Mouse (Mus musculus) urinary bladder, adult 18-20 months (tissue): ENCODE results near the gene Ctrl.

Source experiments
- DNase-seq, 2 experiments: peaks; one replicate each; pipeline ENCODE4 v3.0.0; 2022; ENCODE audit warnings: low spot score in 2 of 2, mixed read lengths in 2 of 2

The Ctrl gene

GRCm38 (mm10) chr8:105938306-105938669 lies 4.6 kb upstream of the Ctrl start, which contains the start of gene Psmb10:
Psmb10 (minus strand) TSS chr8:105938444.
- no peak for DNase-seq

- peak in 1 of 2 experiments; percentile 57 for DNase-seq
Observed at GRCm38 (mm10) chr8:105937496-105938305, 4.0 kb upstream of the Ctrl start.

DNA sequence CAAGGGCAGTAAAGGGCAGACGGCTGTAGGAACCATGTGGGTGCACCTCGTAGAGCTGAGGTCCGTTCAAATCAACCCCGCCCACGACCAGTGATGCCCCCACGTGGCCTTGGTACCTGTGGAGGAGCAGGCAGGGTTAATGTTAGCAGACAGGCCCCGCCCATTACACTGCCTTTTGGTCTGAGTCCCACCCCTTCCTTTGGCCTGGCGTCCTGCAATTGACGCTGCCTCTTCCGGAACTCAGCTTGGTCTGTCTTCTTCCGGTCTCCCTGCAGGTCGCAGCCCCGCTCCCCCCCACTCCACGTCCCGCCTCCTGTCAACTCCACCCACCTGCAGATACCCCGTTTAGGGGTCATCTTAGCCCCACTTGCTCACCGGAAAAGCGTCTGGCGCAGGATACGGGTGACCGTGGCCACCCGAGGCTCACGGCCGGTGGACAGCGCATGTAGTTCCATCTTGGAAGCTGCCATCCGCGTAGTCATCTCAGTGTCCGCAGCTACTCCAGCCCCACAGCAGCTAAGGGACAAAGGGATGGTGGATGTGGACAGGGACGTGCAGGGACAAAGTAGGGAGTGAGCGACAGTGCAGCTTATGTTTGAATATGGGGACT lies 3.3 kb upstream of the Ctrl start:
- peak; percentile 81 to 85 for DNase-seq

DNA sequence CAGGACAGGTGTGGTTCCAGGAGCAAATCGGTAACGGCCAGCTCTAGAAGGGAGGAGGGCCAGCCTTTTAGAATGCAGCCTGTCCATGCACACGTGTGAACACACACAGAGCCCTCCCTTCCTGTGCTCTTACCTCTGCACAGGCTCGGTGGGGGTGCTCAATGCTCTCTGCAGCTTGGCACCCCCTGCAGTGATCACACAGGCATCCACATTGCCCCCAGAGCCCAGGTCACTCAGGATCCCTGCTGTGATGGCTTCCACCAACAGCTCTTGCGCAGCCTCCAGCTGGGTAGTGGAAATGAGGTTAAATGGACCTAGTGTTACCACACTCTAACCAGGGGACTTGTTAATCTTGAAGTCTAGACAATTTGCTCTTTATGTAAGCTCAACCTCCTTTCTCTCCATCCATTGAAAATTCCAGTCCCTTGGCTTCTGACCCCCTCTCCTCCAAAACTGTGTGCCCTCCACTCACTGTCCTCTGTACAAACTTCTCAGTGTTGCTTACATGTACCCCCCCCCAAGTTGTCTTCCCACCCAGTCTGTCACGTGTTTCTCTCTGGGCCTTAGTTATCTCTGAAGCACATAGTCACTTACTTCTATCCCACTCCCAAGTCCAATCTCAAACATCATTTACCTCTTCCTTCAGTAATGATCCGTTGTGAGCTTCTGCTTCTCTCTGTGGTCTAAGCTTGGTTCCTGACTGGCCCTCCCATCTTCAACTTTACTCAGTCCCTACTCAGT lies 2.4 kb upstream of the Ctrl start:
- DNase-seq: no peak

- DNase-seq: no peak
Observed at GRCm38 (mm10) chr8:105935105-105935504, 1.4 kb upstream of the Ctrl start.

DNA sequence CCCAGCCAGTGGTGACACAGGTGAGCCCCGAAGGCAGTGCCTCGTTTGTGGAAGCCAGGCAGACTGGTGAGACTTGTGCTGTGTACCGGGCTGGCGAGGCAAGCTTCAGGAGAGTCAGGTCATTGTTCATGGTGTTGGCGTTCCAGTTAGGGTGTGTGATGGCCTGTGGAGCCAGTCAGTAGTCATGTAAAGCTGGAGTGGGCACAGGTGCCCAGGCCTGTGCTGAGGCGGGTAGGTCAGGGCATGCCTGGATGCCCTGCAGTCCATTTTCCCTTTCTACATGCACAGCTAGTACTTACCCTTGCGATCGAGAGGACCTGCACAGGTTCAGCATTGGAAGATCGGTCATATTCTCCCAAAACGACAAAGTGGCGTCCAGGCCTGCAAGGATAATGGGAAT lies 1.1 kb downstream of the Ctrl start:
- no peak for DNase-seq

- no peak for DNase-seq
Observed at GRCm38 (mm10) chr8:105931271-105931670, 2.4 kb downstream of the Ctrl start.

DNA sequence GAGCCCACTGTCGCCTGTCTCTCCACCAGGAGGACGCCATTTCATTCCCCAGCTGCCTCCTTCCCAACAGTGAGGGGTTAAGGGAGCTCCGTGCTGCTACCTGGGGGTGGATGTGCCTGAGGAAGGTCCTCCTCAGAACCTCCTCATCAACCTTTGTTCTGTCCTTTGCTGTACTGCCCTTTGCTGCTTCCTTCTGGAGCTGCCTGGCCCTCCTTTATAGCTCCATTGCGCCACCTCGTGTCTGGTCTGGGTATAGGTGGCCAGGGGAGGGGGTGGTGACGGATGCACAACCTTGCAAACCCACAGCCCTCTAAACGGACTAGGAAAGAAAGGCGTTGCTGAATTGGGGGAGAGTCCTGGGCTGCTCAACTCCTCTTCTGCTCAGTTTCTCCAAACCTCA lies 3.1 kb downstream of the Ctrl start:
- DNase-seq: peak; percentile 55 to 80

DNA sequence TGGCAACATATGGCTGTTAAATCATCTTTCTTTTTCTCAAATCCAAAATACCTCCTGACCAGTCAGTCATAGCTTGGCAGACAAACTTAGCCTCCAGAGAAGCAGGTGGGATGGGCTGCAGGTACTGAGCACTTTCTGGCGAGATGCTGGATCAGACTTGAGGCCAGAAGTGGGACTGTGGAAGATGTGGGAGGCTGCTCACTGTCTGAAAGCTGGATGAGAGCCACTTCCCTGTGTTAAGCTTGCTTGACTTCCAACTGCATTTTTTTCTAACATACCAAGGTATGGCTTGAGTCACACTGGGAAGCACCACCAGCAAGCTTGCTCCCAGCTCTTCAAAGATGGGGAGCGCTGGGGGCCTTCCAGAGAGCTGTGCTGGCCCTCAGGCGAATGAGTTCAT lies 8.5 kb downstream of the Ctrl start:
- DNase-seq: no peak

- no peak for DNase-seq
Observed at GRCm38 (mm10) chr8:105919390-105919789, 14.3 kb downstream of the Ctrl start.

DNA sequence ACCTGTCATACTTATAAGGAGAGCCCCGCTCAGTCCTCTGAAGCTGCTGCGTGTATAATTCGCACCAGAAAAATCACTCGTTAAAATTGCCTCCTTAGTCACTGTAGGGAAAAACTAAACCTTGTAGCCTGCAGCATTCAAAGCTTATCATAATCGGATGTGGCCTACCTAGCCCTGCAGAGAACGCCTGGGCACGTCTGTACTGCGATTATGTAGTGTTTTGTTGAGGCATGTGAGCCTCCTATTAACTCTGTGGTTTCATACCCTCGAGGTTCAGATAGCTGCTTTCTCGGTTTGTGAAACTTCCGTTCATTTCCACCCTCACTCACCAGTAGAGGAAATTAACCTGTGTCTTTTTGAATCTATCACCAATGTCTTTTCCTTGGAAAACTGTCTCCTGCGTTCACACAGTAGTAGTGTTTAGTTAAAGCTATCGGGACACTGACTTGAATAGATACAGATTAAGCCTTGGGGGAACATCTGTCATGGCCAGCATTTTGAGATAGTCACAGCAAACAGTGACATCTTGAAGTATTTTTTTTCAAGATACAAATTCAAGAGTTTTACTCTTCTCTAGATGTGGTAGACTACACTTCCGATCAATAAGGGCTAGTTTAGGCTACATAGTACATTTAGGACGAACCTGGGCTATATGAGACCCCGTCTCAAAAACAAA lies 32.6 kb downstream of the Ctrl start:
- peak in 1 of 2 experiments; percentile 18 for DNase-seq

- DNase-seq: peak; percentile 87 to 92
Observed at GRCm38 (mm10) chr8:105900180-105900940, 33.3 kb downstream of the Ctrl start, which contains the start of gene Pskh1. Pskh1 (plus strand) TSS chr8:105900441.

- no peak for DNase-seq
Observed at GRCm38 (mm10) chr8:105897801-105898480, 35.7 kb downstream of the Ctrl start.

- DNase-seq: peak; percentile 26 to 35
Observed at GRCm38 (mm10) chr8:105893339-105893738, 40.3 kb downstream of the Ctrl start, which contains the start of gene Nrn1l. Nrn1l (plus strand) TSS chr8:105893567.

- peak in 1 of 2 experiments; percentile 18 for DNase-seq
Observed at GRCm38 (mm10) chr8:105892432-105892831, 41.2 kb downstream of the Ctrl start.

DNA sequence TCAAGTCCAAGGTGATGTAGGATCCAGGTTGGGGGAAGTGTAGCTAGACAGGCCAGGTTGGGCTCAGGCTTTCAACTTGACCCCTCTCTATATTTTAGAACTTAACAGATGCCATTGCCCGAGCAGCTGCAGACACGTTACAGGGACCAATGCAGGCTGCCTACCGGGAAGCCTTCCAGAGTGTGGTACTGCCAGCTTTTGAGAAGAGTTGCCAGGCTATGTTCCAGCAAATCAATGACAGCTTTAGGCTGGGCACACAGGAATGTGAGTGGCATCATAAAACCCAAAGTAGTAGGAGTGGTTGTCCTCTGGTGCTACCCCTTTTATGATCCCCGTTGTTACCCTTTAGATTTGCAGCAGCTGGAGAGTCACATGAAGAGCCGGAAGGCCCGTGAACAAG lies 42.8 kb downstream of the Ctrl start:
- DNase-seq: no peak

- DNase-seq: no peak
Observed at GRCm38 (mm10) chr8:105889756-105890465, 43.8 kb downstream of the Ctrl start.
